Mouse (Mus musculus) heart, embryonic 16.5 days (tissue): ENCODE data around the gene Otx2. TPM values are rescaled to one million over a fixed set of nuclear protein-coding genes. Genes with fewer than 3 reads are reported as not detected.

ENCODE experiments used
- ATAC-seq: fragments of 200-750 bp; cut with Nextera tagmentation; replicated peaks from 2 replicates; pipeline ENCODE4 v1.8.0; 2017; ENCODE audit warnings: moderate number of reproducible peaks; ENCODE audit not compliant: insufficient read depth, low FRiP score; ENCODE audit errors: extremely low read depth
- H3K27ac ChIP-seq: fragments of 300-500 bp; sonication (generic); 2 replicates; pipeline ENCODE4 v1.5.1; 2014; ENCODE audit warnings: mild to moderate bottlenecking, low read length, control low read depth, moderate library complexity
- H3K27me3 ChIP-seq: fragments of 300-500 bp; sonication (generic); 2 replicates; pipeline ENCODE4 v1.6.1; 2014; ENCODE audit warnings: low read length, mixed read lengths; ENCODE audit not compliant: control insufficient read depth, insufficient read depth
- H3K36me3 ChIP-seq: fragments of 300-500 bp; sonication (generic); 2 replicates; pipeline ENCODE4 v1.6.1; 2014; ENCODE audit not compliant: control insufficient read depth, insufficient read depth
- H3K4me1 ChIP-seq: fragments of 300-500 bp; sonication (generic); 2 replicates; pipeline ENCODE4 v1.6.1; 2014; ENCODE audit warnings: low read length, mixed read lengths; ENCODE audit not compliant: control insufficient read depth, insufficient read depth
- H3K4me2 ChIP-seq: fragments of 300-500 bp; sonication (generic); 2 replicates; pipeline ENCODE4 v1.6.1; 2014; ENCODE audit warnings: low read depth, mild to moderate bottlenecking, control low read depth, low read length
- H3K4me3 ChIP-seq: fragments of 300-500 bp; sonication (generic); 2 replicates; pipeline ENCODE4 v1.5.1; 2014; ENCODE audit warnings: mild to moderate bottlenecking, control low read depth, low read length
- H3K9ac ChIP-seq: fragments of 300-500 bp; sonication (generic); 2 replicates; pipeline ENCODE4 v1.6.1; 2014; ENCODE audit warnings: low read length, control low read depth
- H3K9me3 ChIP-seq: fragments of 300-500 bp; sonication (generic); replicated peaks from 2 replicates; pipeline ENCODE4 v1.6.1; 2016; ENCODE audit warnings: low read length; ENCODE audit not compliant: control insufficient read depth
- WGBS: fragments of 180-500 bp; shearing (Covaris S2); extraction: QIAGEN DNeasy Blood & Tissue Kit; methylation state at CpG from one replicate; pipeline ENCODE4 v1.1.7; 2014; 5-methylcytosine and 5-hydroxymethylcytosine counted together
- polyA plus RNA-seq: library from polyadenylated mRNA; unstranded; fragments of >200 nt; fragmentation: Nextera tagmentation; extraction: Ambion mirVana; gene quantifications from 2 replicates; pipeline ENCODE4 v1.2.1, GENCODE M21; 2015

The Otx2 gene
- polyA plus RNA-seq, 1 experiment from 2014 or later, result not detected

GRCm38 (mm10) chr14:48651471-48652211, 22.0 kb downstream of the Otx2 start:
- ATAC-seq, result no peak; the same call in 1 of the 2 replicates
- Histone ChIP-seq H3K27me3 (peaks cover 61% of the 10 kb centered on the region), H3K4me3 (no peak overlapping the region)

GRCm38 (mm10) chr14:48641462-48642395, 31.9 kb downstream of the Otx2 start:
- 69% methylated on average over 12 of the region's 12 CpGs for WGBS
- ATAC-seq, result no peak
- no peak overlapping the region for H3K27ac ChIP-seq
- no peaks in the 10 kb centered on the region for H3K4me1 ChIP-seq
- no peak overlapping the region for H3K9ac ChIP-seq
- no peaks in the 10 kb centered on the region for H3K9me3 ChIP-seq
- peaks cover 3% of the 10 kb centered on the region for H3K27me3 ChIP-seq
- H3K4me2 ChIP-seq, result no peak overlapping the region
- no peak overlapping the region for H3K4me3 ChIP-seq
- H3K36me3 ChIP-seq, result no peaks in the 10 kb centered on the region

More at GRCm38 (mm10) chr14:48651471-48652211, 22.0 kb downstream of the Otx2 start:
- H3K4me2 ChIP-seq, result no peak overlapping the region
- no peaks in the 10 kb centered on the region for H3K9me3 ChIP-seq
- 6% methylated on average over 26 of the region's 26 CpGs for WGBS
- H3K36me3 ChIP-seq, result no peaks in the 10 kb centered on the region
- no peaks in the 10 kb centered on the region for H3K4me1 ChIP-seq
- no peak overlapping the region for H3K9ac ChIP-seq
- no peak overlapping the region for H3K27ac ChIP-seq

- Histone ChIP-seq H3K4me2 (no peak overlapping the region), H3K27ac (no peak overlapping the region), H3K9me3 (no peaks in the 10 kb centered on the region), H3K27me3 (no peaks in the 10 kb centered on the region), H3K36me3 (no peaks in the 10 kb centered on the region), H3K4me1 (no peaks in the 10 kb centered on the region), H3K9ac (no peak overlapping the region), H3K4me3 (no peak overlapping the region)
- no peak for ATAC-seq
- 84% methylated on average over 3 of the region's 3 CpGs for WGBS
Observed at GRCm38 (mm10) chr14:48633141-48633540, 40.5 kb downstream of the Otx2 start.

DNA sequence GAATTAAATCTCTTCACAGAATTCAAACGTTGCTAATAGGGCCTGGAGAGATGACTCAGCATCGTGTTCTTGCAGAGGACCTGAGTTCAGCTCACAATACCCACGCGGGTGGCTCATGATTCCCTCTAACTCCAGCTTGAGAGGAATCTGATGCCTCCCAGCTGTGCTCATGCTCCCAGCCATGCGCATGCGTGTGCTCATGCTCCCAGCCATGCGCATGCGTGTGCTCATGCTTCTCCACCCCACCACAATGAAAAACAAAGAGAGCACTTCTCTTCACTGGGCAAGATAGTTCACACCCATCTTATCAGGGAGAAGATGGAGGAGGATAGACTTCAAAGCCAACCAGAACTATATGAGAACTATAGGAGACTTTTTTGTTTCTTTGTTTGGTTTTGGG, 41.3 kb downstream of the Otx2 start:
- Histone ChIP-seq H3K27me3 (no peaks in the 10 kb centered on the region), H3K9ac (no peak overlapping the region), H3K4me2 (no peak overlapping the region), H3K36me3 (no peaks in the 10 kb centered on the region), H3K4me1 (no peaks in the 10 kb centered on the region), H3K27ac (no peak overlapping the region), H3K4me3 (no peak overlapping the region), H3K9me3 (no peaks in the 10 kb centered on the region)
- 83% methylated on average over 8 of the region's 8 CpGs for WGBS
- no peak for ATAC-seq

- no peak for ATAC-seq
- Histone ChIP-seq H3K27me3 (no peaks in the 10 kb centered on the region), H3K36me3 (no peaks in the 10 kb centered on the region), H3K9me3 (no peaks in the 10 kb centered on the region), H3K4me1 (no peaks in the 10 kb centered on the region), H3K27ac (no peak overlapping the region), H3K4me3 (no peak overlapping the region), H3K4me2 (no peak overlapping the region), H3K9ac (no peak overlapping the region)
- 78% methylated on average over 2 of the region's 2 CpGs for WGBS
Observed at GRCm38 (mm10) chr14:48631486-48631885, 42.1 kb downstream of the Otx2 start.

GRCm38 (mm10) chr14:48629404-48629803, 44.2 kb downstream of the Otx2 start:
- Histone ChIP-seq H3K27me3 (no peaks in the 10 kb centered on the region), H3K4me2 (no peak overlapping the region), H3K4me1 (peaks cover 7% of the 10 kb centered on the region; the same call in 1 of the 2 replicates), H3K9ac (no peak overlapping the region), H3K27ac (no peak overlapping the region), H3K36me3 (no peaks in the 10 kb centered on the region), H3K4me3 (no peak overlapping the region), H3K9me3 (no peaks in the 10 kb centered on the region)
- no peak for ATAC-seq
- 82% methylated on average over 9 of the region's 9 CpGs for WGBS

DNA sequence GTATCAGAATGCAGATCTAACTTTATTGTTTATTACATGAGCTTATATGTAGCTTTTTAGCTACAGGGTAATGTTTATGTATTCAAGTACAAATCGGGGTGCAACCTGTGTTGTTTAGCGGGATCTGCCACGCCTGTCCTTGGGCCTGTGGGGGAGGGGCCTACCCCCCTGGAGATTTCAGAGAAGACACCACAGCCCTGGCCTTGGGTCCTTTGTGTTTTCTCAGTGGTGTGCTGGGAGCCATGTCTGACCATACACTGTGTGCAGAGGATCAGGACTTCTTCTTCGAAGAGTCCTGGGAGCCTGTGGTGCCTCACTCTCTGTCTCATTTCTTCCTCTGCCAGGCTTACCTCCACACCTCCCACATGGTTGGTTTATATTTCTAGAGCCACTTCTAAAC, 47.3 kb downstream of the Otx2 start:
- ATAC-seq, result no peak
- 77% methylated on average over 4 of the region's 4 CpGs for WGBS
- H3K9me3 ChIP-seq, result no peaks in the 10 kb centered on the region
- H3K9ac ChIP-seq, result no peak overlapping the region
- H3K4me3 ChIP-seq, result no peak overlapping the region
- H3K4me2 ChIP-seq, result no peak overlapping the region
- no peaks in the 10 kb centered on the region for H3K36me3 ChIP-seq
- H3K4me1 ChIP-seq, result peaks cover 7% of the 10 kb centered on the region; the same call in 1 of the 2 replicates
- no peak overlapping the region for H3K27ac ChIP-seq
- H3K27me3 ChIP-seq, result no peaks in the 10 kb centered on the region

GRCm38 (mm10) chr14:48625331-48625694, 48.3 kb downstream of the Otx2 start:
- Histone ChIP-seq H3K9me3 (no peaks in the 10 kb centered on the region), H3K4me1 (peaks cover 7% of the 10 kb centered on the region; the same call in 1 of the 2 replicates), H3K36me3 (no peaks in the 10 kb centered on the region), H3K27ac (no peak overlapping the region), H3K9ac (no peak overlapping the region), H3K27me3 (no peaks in the 10 kb centered on the region), H3K4me2 (no peak overlapping the region), H3K4me3 (no peak overlapping the region)
- 55% methylated on average over 6 of the region's 6 CpGs for WGBS
- ATAC-seq, result no peak
